Mouse (Mus musculus) frontal cortex, postnatal 36 days (tissue): Measurements from ENCODE around the gene Oprd1.

Source experiments
- DNase-seq, 2 experiments: peaks; one replicate each; pipeline ENCODE4 v3.0.0; 2022; ENCODE audit warnings: low spot score in 2 of 2

The Oprd1 gene

DNA sequence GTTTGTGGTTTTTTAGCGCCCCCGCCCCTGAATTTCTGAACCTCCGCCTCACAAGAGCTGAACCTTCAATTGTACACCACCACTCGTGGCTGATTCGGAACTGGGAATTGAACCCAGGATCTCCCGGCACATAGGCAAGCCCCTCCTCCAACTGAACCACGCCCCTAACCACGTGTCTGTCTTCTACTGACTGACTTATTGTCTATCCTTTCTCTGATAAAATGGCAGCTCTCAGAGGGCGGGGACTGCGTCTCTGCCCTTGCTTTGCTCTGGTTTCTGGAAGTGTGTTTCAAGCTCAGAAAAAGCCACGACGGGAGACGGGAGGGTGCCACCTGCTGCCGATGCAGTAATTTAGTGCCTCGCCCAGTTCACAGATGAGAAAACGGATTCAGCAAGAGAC, 10.4 kb downstream of the Oprd1 start:
- DNase-seq, result no peak

DNA sequence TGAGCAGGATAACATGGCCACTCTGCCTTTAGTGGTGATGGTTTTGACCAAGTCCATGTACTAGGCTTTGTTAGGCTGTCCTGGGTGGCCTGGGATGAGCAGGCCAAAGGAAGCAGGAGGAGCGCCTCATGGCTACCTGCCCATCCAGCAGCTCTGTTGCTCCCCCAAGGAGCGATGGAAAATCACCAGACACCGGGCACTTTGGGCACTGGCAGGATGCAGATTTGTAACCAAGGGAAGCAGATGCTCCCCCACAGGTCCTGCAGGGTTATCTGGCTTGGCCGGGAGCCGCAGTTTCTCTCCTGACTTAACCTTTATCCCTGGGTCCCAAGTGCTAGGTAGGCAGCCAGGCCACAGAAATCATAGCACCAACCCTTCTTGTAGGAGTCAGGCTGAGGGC, 10.9 kb downstream of the Oprd1 start:
- DNase-seq, result no peak

DNA sequence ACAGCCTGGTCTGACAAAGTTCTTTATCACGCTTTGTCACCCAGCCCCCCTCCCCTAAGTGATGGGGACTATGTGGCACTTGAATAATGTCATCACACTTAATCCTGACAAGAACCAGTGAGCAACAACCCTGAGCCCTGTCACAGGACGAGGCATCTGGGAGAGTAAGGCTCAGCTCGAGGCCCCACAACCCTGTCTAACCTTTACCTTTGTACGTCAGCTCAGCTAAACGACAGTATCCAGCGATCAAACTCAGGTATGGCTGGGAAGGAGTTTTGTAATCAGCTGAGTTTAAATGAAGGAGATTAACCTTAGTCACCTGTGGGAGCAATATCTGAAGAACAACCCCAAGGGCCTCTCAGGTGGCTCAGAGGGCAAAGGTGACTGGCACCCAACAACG, 12.0 kb downstream of the Oprd1 start:
- no peak for DNase-seq

DNA sequence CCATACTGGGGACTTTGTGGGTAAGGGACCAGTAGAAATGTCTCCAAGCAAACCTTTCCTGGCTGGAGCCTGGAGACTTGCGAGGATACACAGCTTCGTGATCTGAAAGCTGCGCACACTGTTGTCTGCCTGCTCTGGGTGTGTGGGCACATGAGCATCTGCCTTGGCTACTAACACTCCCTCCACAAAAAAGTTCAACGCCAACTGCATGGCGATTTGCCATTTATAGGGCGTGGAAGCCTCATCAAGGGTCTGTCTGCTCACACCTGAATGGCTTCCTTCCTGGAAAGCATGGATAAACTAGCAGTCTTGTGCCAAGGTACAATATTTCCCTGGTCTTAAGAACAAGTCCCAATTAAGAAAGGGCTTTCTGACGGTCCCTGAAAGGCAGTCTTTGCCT, 12.5 kb downstream of the Oprd1 start:
- DNase-seq, result peak; percentile 30 to 47

DNA sequence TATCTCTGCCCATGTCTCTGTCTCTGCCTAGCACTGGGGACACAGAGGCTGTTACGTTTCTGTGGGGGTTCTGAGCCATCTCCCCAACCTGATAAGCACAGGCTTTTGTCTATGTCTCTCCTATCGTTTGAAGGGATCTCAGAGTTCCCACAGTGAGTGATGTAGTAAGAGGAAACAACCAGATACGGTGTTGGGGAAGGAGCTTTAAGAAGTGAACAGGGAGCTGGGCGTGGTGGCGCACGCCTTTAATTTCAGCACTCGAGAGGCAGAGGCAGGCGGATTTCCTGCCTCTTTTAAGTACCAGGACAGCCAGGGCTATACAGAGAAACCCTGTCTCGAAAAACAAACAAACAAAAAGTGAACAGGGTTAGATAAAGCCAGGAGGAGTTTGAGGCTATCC, 13.2 kb downstream of the Oprd1 start:
- DNase-seq, result no peak

DNA sequence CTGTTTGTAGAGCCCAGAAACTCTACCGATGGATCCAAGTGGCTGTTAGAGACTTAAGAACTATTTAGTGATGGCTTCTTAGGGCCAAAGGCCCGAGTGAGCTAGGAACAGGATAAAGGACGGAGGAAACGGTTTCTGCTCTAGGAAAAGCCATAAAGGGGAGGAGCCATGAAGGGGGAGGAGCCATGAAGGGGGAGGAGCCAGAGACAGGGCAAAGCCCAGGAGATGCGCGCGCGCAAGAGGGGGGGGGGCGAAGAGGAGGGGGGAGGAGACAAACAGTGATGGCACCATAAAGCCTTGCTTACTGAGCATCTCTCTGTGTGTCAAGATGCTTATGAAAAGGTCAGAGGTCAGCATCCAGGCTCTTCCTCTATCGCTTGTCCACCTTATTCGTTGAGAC, 13.6 kb downstream of the Oprd1 start:
- no peak for DNase-seq

DNA sequence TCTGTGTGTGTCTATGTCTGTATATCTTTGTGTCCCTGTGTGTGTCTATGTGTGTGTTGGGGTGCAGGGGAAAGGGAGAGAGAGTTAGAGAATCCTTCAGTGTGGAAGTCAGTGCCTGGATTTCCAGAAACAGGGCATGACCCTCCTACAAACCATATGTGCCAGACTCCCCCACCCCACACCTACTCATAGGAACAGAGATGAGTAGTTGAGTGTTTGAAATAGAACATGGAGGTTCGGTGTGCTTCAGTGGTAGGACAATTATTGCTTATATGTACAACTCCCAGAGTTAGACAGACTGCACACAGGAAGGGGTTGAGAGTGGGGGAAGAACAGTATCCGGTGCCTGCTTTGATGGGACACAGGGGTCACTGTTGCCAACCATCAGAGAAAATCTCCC, 14.2 kb downstream of the Oprd1 start:
- peak; percentile 36 to 41 for DNase-seq

DNA sequence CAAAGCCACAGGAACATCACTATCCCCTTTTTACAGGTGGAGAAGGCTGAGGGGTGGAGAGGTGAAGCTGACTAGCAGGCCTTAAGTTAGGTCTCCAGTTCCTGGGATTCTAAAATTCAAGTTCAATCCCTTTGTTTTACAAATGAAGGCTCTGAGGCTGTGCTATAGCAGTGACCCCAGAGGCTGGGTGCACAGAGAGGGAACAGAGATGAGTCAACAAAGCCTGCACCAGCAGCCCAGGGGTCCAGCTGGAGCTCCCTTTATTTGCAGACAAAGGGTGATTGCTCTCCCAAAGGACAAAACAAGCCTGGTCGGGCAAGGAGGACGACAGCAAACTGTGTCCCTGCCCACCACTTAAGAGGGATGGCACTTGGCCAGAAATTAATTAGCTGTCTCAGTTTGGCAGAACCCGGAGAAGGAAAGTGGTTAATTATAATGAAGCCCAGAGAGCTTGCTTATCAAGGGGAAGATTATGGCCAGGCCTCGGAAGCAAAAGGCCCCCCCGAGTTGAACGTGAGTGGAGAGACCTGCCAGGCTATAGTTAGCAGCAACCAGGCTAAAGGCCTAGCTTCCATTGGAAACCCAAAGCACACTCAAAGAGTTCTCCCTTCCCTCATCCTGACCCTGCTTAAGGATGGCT, 15.2 kb downstream of the Oprd1 start:
- no peak for DNase-seq

DNA sequence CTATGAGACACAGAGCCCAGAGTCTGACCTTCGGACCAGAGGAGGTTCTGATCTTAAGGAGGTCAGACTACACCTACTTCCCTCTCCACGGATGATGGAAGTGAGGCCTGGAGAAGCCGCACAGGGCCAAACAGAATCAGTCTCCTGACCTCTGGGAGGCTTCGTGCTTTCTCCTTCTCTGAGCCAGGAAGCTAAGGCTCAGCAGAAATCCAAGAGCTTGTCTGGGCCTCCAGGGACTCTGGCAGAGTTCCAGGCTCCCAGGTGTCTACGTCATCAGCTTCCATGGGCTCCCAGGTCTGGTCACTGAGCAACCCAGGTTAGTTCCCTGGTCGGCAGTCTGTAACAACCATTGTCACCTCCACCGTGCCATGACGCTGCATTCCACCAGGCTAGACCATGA, 17.2 kb downstream of the Oprd1 start:
- DNase-seq, result no peak

DNA sequence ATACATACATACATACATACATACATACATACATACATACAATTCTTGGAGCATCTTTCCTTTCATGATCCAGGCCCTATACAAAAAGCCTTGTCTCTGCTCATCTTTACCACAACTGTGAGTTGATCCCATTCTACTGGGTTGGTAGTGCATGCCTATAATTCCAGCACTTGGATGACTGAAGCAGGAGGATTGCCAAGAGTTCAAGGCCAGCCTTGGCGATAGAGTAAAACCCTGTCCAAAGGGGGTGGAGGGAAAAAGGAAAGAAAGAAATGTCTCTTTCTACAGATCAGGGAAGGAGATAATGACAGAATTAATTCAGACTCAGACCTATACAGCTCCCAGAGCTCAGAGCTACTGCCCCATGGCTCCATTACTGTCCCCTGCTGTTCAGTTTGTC, 21.1 kb downstream of the Oprd1 start:
- DNase-seq, result no peak

DNA sequence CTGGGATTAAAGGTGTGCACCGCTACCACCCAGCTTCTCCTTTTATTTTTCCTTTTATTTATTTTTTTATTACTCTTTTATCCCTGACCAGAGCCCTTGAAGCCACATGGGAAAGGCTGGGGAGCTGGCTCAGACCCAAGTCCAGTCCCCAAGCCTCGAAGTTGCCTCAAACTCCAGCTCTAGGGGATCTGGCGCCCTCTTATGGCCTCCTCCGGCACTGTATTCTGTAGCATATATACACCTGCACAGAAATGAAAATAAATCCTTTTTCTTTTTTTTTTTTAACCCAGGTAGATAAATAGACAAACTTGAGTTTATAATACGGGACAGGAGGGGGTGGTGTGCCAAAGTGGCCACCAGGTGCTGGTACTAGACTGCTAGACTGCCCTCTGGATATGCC, 22.6 kb downstream of the Oprd1 start:
- DNase-seq, result no peak

DNA sequence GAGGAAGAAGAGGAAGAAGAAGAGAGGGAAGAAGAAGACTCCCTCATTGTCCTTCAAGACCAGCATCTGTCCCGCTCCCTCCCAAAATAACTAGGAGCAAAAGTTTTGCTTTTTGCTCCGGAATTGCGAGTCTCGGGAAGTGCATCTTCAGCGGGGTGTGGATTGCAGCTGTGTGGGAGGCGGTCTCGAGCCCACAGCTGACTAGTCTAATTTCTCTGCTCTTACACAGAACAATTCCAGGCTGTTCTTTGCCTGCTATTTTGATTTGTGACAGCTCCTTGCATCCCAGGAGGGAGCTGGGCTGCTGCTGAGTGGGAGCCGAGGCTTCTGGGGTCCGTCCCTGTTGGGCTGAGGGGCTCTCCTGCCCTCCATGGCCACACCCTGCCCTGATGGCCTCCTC, 24.7 kb downstream of the Oprd1 start:
- peak; percentile 35 to 39 for DNase-seq

DNA sequence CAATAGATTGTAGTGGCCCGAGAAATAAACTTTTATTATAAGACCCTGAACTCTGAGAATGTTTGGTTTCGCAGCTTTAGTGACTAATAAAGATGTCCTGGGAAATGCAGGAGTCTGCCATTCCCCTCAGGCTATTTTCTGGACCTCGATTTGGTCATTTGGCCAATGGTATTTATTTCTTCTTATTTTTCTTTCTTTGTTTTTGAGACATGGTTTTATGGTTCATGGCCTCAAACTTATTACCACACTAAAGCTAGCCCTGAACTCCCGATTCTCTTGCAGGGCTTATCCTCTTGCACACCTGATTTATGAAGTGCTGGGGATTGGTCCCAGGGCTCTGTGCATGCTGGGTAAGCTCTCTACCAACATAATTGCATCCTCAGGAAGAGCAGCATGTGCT, 28.0 kb downstream of the Oprd1 start:
- no peak for DNase-seq

DNA sequence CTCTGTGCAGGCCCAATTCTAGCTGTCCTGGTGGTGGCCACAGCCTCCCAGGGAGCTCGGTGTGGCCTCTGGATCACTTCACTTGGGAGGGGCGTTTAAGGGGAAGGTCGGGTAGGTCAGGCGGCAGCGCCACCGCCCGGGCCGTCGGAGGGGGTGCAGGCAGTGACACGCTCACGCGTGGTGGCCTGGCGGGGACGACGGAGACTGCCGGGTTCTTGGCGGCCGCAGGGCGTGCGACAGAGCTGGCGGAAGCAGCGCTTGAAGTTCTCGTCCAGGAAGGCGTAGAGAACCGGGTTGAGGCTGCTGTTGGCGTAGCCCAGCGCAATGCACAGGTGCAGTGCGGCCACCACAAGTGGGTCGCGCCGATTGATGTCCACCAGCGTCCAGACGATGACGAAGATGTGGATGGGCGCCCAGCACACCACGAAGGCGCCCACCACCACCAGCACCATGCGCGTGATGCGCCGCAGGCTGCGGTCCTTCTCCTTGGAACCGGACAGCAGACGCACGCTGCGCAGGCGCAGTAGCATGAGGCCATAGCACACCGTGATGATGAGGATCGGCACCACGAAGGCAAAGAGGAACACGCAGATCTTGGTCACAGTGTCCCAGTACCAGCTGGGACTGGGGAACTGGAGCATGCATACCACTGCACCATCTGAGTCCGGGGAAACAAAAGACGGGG, 30.7 kb downstream of the Oprd1 start:
- DNase-seq, result no peak

DNA sequence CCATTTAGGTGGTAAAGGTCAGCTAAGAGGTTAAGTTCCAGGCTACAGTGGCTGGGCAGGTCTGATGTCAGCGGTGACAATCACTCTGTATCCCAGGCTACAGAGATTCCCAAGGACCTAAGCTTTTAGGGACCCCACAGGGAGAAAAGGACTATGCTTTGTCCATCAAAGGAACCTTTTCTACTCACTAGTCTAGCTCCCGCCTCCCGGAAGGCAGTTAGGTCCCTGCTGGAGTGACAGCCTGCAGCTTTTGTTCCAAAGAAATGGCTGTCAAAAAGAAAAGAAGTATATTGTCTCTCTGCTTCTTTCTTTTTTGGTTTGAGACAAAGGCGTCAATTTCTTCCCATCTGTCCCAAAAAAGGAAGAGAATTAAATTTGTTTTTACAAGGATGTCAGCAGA, 33.1 kb downstream of the Oprd1 start:
- DNase-seq, result no peak

DNA sequence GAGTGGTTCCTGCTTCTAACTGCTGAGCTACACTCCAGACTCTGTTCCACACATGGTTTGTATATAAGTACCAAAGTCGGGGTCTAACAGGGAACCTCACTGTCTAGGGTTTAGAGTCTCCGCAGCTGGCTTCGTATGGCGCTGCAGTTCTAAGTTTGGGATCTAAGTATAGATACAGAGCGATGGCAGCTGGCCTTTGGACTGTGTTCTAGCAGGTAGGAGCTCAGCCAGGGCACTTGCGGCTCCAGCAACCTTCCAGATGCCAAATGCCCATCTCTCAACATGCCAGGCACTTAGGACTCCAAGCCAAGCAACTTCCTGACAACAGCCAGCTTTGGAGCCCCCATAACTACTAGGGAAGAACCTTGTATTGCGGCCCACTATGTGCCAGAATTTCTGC, 36.1 kb downstream of the Oprd1 start:
- no peak for DNase-seq

DNA sequence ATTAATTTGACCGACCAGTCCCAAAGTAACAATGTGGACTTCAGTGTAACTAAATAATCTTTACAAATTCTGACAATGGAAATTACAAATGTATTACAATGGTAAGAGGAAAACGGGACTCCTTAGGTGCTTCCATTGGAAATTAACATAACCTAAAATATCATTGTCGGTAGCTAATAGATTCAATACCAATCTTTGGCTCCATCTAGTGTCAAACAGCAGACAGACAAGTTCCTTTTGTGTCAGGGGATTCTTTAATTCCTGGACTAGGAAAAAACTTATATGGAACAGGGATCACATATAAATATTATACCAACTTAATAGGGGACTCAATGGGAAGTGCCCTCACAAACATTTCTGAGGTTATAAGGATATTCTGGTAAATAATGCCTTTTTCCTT, 43.1 kb downstream of the Oprd1 start:
- no peak for DNase-seq

DNA sequence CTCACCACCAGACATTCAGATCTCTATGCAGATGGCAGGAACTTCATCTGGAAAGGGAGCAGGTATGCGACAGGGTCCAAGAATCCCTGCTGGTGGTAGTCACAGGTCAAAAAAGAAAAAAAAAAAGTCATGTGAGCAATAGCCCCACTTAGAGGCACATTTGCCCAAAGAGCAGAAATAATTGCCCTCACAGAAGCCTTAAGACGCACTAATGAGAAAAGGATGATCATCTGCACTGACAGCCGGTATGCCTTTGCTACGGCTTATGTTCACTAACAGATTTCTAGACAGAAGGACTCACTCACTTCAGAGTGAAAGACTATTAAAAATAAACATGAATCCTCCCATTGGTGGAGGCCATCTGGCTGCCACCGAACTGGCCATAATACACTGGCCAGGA, 44.7 kb downstream of the Oprd1 start:
- no peak for DNase-seq

DNA sequence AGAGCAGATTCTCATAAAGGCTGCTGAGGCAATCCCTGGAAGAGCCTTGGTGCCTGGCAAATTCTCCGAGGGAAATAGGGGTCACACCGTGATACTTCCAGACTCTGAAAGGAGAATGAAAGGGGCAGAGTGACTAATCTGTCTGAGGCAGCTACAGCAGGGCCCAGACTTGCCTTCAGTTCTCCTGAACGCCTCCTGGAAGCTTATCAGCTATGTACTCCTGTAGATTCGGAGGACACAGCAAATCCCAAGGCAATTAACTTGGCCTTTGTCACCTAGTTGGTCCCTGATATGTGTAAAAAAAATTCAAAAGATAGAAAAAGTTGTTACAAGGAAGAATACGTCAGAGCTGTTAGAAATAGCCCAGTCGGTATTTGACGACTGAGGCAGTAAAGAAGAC, 49.2 kb downstream of the Oprd1 start:
- DNase-seq, result no peak

DNA sequence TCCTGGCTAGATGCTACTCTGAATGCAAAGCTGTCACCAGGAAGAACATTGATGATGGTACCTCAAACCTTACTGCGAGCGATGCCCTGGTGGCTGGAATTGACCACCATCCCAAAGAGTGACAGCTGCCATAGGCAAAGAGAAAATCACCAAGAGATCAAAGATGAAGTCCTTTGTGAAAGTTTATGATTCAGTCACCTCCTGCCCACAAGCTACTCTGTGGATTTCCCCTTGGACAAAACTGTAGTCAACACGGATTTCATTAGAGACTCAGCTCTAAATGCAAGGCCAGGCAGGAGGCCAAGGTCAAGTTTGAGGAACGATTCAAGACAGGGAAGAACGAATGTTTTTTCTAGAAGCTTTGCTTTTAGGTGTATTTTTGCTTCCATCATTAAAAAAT, 50.4 kb downstream of the Oprd1 start:
- no peak for DNase-seq

DNA sequence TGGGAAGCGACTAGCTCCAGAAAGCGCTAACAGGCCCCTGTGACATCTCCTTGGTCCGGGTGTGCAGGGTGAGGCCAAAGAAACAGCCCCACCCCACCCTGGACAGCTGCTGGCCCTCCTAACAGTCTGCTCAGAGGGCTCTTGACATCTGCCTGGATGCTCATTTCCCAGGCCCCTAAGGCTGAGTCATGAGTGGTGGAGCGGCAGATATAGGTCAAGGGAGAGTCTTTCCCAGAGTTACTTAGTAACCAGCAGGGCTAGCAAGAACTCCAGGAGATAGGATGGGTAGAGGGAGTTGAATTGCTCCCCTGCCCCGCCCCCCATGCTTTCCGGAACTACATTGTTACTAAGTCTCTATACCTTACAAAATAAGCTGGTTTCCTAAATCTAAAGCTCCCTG, 51.1 kb downstream of the Oprd1 start:
- DNase-seq, result no peak

DNA sequence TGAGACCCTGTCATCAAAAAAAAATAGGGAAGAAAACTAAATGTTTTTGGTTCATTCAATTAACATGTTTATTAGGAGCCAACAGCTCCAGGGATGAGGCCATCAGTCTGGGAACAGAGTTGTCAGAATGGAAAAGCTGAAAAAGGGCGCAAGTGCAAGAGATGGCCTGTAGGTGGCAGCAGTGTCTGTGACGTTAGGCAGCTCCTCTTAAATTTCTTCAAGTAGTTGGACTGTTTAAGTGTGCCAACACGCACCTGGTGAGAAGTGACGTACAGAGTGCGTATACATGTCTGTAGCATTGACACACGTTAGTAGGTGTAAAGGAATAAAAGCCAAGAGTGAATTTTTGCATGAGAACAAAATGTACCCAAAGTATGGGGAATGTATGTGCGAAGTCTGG, 55.4 kb downstream of the Oprd1 start:
- peak; percentile 40 to 68 for DNase-seq

DNA sequence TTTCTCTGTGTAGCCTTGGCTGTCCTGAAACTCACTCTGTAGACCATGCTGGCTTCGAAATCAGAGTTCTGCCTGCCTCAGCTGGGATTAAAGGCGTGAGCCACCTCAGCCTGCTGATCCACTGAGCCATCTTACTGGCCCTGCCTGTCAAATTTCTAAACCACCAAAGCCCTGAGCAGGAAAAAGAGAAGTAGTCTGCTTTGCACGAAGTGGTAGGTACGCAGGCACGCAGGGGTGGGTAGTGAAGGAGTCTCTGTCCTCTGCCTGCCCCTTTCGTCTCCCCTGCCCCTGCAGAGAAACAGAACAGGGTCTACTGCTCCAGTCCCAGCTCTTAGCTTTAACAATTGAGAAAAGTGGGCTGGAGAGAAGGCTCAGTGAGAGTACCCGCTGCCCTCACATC, 59.2 kb downstream of the Oprd1 start:
- DNase-seq, result no peak

DNA sequence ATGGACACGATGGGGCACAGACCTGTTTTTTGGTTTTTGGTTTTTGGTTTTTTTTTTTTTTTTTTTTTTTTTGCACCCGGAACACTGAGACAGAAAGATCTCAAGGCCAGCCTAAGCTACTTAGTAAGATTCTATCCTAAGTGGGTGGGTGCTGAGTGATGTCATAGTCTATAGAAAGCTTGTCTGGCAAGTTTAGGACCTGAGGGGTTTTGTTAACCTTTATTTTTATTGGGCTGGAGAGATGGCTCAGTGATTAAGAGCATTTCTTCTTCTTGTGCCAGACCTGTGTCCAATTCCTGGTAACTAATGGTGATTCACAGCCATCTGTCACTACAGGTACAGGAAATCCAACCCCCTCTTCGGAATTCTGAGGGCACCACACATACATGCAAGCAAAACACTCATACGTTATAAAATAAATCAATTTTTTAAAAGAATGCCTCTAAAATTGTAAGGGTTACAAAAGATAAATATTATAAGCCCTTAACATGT, 63.7 kb downstream of the Oprd1 start:
- DNase-seq, result no peak
